ENCODE assay signal across 25 mouse cellular contexts in genomic region chr19:44400484-44401197, GRCm38 (mm10). TPM values are rescaled to one million over a fixed set of nuclear protein-coding genes. Genes with fewer than 3 reads are reported as not detected.
DNase-seq lines count a peak whose midpoint lies in the region; TF ChIP-seq lines count a peak whose summit lies in the region.
"Had no signal": no experiment of that assay in that cellular context is flagged by ENCODE, and none has a peak within 500 bp of the region (broad histone marks: within the 10 kb centered on the region; RNA-seq: fewer than 3 reads in every experiment).

No protein-coding gene starts in this region.

- H3K79me2 ChIP-seq in CH12.LX (replicated peaks; ENCODE audit: control insufficient read depth, extremely low read depth, insufficient read depth, poor library complexity, severe bottlenecking): peaks cover 28% of the 10 kb centered on the region
- no peaks in the 10 kb centered on the region for H3K79me2 ChIP-seq in MEL (ENCODE audit: control insufficient read depth, insufficient read depth, low read length, poor library complexity)

- H3K4me2 ChIP-seq in CH12.LX (ENCODE audit: insufficient read depth, low read depth, poor library complexity, severe bottlenecking): no peak overlapping the region
- H3K4me2 ChIP-seq: embryonic facial prominence, embryonic 12.5 days; heart, embryonic 15.5 days; liver, embryonic 11.5 days; lung, embryonic 15.5 days; midbrain, embryonic 12.5 days; neural tube, embryonic 13.5 days had no signal

- TF ChIP-seq CTCF in CH12.LX (conservative IDR thresholded peaks at IDR 0.05 in 1 of 2, IDR thresholded peaks at IDR 0.05 in 1 of 2; ENCODE audit: low read depth in 2 of 2, low read length in 2 of 2) (no peak), MEL (IDR thresholded peaks at IDR 0.05 in 2 of 3, conservative IDR thresholded peaks at IDR 0.05 in 1 of 3; ENCODE audit: control insufficient read depth in 1 of 3, insufficient read depth in 1 of 3, low read depth in 2 of 3, low read length in 3 of 3, poor library complexity in 1 of 3, severe bottlenecking in 1 of 3) (no peak)

- no peak for TF ChIP-seq RAD21 in CH12.LX (IDR thresholded peaks at IDR 0.05; ENCODE audit: low read depth, low read length)
- no peak for TF ChIP-seq RAD21 in MEL (IDR thresholded peaks at IDR 0.05; ENCODE audit: low read depth, low read length)

- no peaks in the 10 kb centered on the region for H3K27me3 ChIP-seq in CH12.LX (replicated peaks)
- no peaks in the 10 kb centered on the region; a peak in 1 of 4 replicates for H3K27me3 ChIP-seq in MEL (ENCODE audit: control insufficient read depth in 1 of 2, insufficient read depth in 2 of 2, low read length in 2 of 2)
- no peaks in the 10 kb centered on the region for H3K27me3 ChIP-seq in limb, embryonic 10.5 days (ENCODE audit: low read depth, poor library complexity, severe bottlenecking)
- H3K27me3 ChIP-seq: embryonic facial prominence, embryonic 12.5 days; midbrain, embryonic 12.5 days; neural tube, embryonic 13.5 days had no signal

- dilution Hi-C loops in CH12.LX (cut with MboI; ENCODE audit: extremely low pct_ligation_motif_present, extremely low pct_unique_long_range_greater_than_20kb, low sequenced_read_pairs): no loop called here

- TF ChIP-seq POLR2A in CH12.LX (IDR thresholded peaks at IDR 0.05; ENCODE audit: low read depth, low read length): no peak
- TF ChIP-seq POLR2A in MEL (IDR thresholded peaks at IDR 0.05; ENCODE audit: control insufficient read depth in 1 of 2, insufficient read depth in 1 of 2, low read depth in 1 of 2, low read length in 2 of 2, poor library complexity in 1 of 2): no peak

- H3K9me3 ChIP-seq in CH12.LX (replicated peaks; ENCODE audit: low read length) (no peaks in the 10 kb centered on the region), MEL (replicated peaks; ENCODE audit: insufficient read depth, low read length) (no peaks in the 10 kb centered on the region)
- no peaks in the 10 kb centered on the region for H3K9me3 ChIP-seq in limb, embryonic 10.5 days (replicated peaks)
- H3K9me3 ChIP-seq: embryonic facial prominence, embryonic 12.5 days; forebrain, embryonic 10.5 days; heart, embryonic 10.5 days; heart, embryonic 15.5 days; lung, embryonic 15.5 days; megakaryocyte, embryonic 14.5 days; midbrain, embryonic 12.5 days; neural tube, embryonic 13.5 days had no signal

- DNase-seq in CH12.LX (ENCODE audit: extremely low read depth): no peak
- DNase-seq in MEL (ENCODE audit: low read depth, low spot score): no peak
- peak; percentile 90 to 93 for DNase-seq in cerebellum, adult 18-20 months
- DNase-seq in cerebellum, postnatal 10 days: peak; percentile 81 to 82
- no peak for DNase-seq in layer of hippocampus, adult 9-10 months (ENCODE audit: low spot score)
- no peak for DNase-seq in limb, embryonic 10.5 days (ENCODE audit: low spot score)
- DNase-seq in adrenal gland, postnatal 36 days: no peak
- DNase-seq: adrenal gland, postnatal 10 days; B cell, adult 2 months; embryo, embryonic 11 days; gastrocnemius, postnatal 14 days; heart, adult 11 months; kidney, adult 2 months; layer of hippocampus, adult 9-11 months; thymus, postnatal 4 days had no signal

- H3K4me1 ChIP-seq in CH12.LX (ENCODE audit: control insufficient read depth in 1 of 2, insufficient read depth in 2 of 2) (peaks cover 8 to 90% of the 10 kb centered on the region in 2 experiments), MEL (ENCODE audit: control insufficient read depth in 1 of 2, insufficient read depth in 2 of 2, low read length in 2 of 2) (peaks cover 9 to 16% of the 10 kb centered on the region in 2 experiments)
- H3K4me1 ChIP-seq in limb, embryonic 10.5 days: peaks cover 4% of the 10 kb centered on the region; the same call in 1 of the 2 replicates
- H3K4me1 ChIP-seq: heart, embryonic 10.5 days; heart, embryonic 15.5 days; lung, embryonic 15.5 days; midbrain, embryonic 12.5 days had no signal

- 88% methylated on average over 8 of the region's 8 CpGs for WGBS in limb, embryonic 10.5 days

- H3K27ac ChIP-seq in CH12.LX (ENCODE audit: insufficient read depth, low read depth): 0 out of 2 replicates have a peak overlapping the region, but pooled peaks have one; percentile 29
- no peak overlapping the region for H3K27ac ChIP-seq in MEL (ENCODE audit: control insufficient read depth, low read depth, low read length)
- H3K27ac ChIP-seq in limb, embryonic 10.5 days: no peak overlapping the region
- H3K27ac ChIP-seq: embryonic facial prominence, embryonic 12.5 days; forebrain, embryonic 10.5 days; heart, embryonic 10.5 days; heart, embryonic 15.5 days; kidney, postnatal 0 days; lung, embryonic 15.5 days; midbrain, embryonic 12.5 days; neural tube, embryonic 13.5 days had no signal

- H3K36me3 ChIP-seq in CH12.LX (replicated peaks in 1 of 2; ENCODE audit: control insufficient read depth in 1 of 2, insufficient read depth in 1 of 2, low read length in 1 of 2) (peaks cover 86 to 97% of the 10 kb centered on the region in 2 experiments), MEL (ENCODE audit: control insufficient read depth in 1 of 2, insufficient read depth in 2 of 2, low read length in 2 of 2) (peaks cover 0 to 16% of the 10 kb centered on the region in 2 experiments; a peak in 2 of 4 replicates)
- H3K36me3 ChIP-seq in limb, embryonic 10.5 days: peaks cover 94% of the 10 kb centered on the region
- H3K36me3 ChIP-seq: heart, embryonic 15.5 days; lung, embryonic 15.5 days had no signal

- H3K4me3 ChIP-seq in CH12.LX (replicated peaks in 1 of 3; ENCODE audit: low read depth in 2 of 3, low read length in 2 of 3, poor library complexity in 1 of 3) (no peak overlapping the region), MEL (ENCODE audit: control insufficient read depth in 1 of 2, insufficient read depth in 1 of 2, low read depth in 2 of 2, low read length in 2 of 2) (no peak overlapping the region)
- H3K4me3 ChIP-seq in limb, embryonic 10.5 days: no peak overlapping the region
- H3K4me3 ChIP-seq: embryonic facial prominence, embryonic 12.5 days; forebrain, embryonic 10.5 days; heart, embryonic 10.5 days; heart, embryonic 15.5 days; lung, embryonic 15.5 days; megakaryocyte, embryonic 14.5 days; midbrain, embryonic 12.5 days; neural tube, embryonic 13.5 days had no signal

- in situ Hi-C loops in CH12.LX (cut with MboI; ENCODE audit: low pct_ligation_motif_present, low pct_unique_long_range_greater_than_20kb, low sequenced_read_pairs): no loop called here

- no peak overlapping the region for H3K9ac ChIP-seq in CH12.LX (ENCODE audit: insufficient read depth, low read depth)
- H3K9ac ChIP-seq in MEL (ENCODE audit: control insufficient read depth, low read depth, low read length, poor library complexity, severe bottlenecking): no peak overlapping the region
- H3K9ac ChIP-seq: embryonic facial prominence, embryonic 12.5 days; heart, embryonic 15.5 days; lung, embryonic 15.5 days; midbrain, embryonic 12.5 days; neural tube, embryonic 13.5 days had no signal

- TF ChIP-seq EP300 in CH12.LX (IDR thresholded peaks at IDR 0.05; ENCODE audit: low read length) (no peak), MEL (IDR thresholded peaks at IDR 0.05; ENCODE audit: low read depth in 1 of 2, low read length in 2 of 2) (0 out of 4 replicates have a peak, but pooled peaks of 1 of the 2 experiments have one; percentile 10)

TF ChIP-seq in CH12.LX, 34 proteins besides CTCF, POLR2A, EP300 and RAD21 (continues in another document):
- TF ChIP-seq ZKSCAN1 (IDR thresholded peaks at IDR 0.05; ENCODE audit: borderline replicate concordance, low read depth, low read length) (no peak), ZC3H11A (IDR thresholded peaks at IDR 0.05; ENCODE audit: low read depth, low read length) (no peak), MAZ (IDR thresholded peaks at IDR 0.05; ENCODE audit: low read depth, low read length) (no peak), CHD1 (IDR thresholded peaks at IDR 0.05; ENCODE audit: low read depth, low read length) (no peak), SMC3 (IDR thresholded peaks at IDR 0.05; ENCODE audit: low read depth, low read length) (no peak), ETS1 (conservative IDR thresholded peaks at IDR 0.05; ENCODE audit: low read depth, low read length) (no peak), HCFC1 (IDR thresholded peaks at IDR 0.05; ENCODE audit: low read depth, low read length) (no peak), MYC (IDR thresholded peaks at IDR 0.05; ENCODE audit: low read depth, low read length) (no peak), MXI1 (IDR thresholded peaks at IDR 0.05; ENCODE audit: low read depth, low read length) (no peak), USF1 (IDR thresholded peaks at IDR 0.05; ENCODE audit: low read depth, low read length) (no peak), MAFK (IDR thresholded peaks at IDR 0.05; ENCODE audit: insufficient replicate concordance, low read length) (no peak), TBP (conservative IDR thresholded peaks at IDR 0.05; ENCODE audit: low read depth, low read length) (no peak)

TF ChIP-seq in MEL, 35 proteins besides CTCF, POLR2A, EP300 and RAD21:
- TF ChIP-seq BHLHE40 (IDR thresholded peaks at IDR 0.05; ENCODE audit: borderline replicate concordance, low read depth, low read length): no peak
- 0 out of 2 replicates have a peak, but pooled peaks have one; percentile 3 for TF ChIP-seq GATA1 (IDR thresholded peaks at IDR 0.05; ENCODE audit: low read depth, low read length)
- 0 out of 2 replicates have a peak, but pooled peaks have one; percentile 17 for TF ChIP-seq TCF12 (IDR thresholded peaks at IDR 0.05; ENCODE audit: low read depth, low read length)
- TF ChIP-seq USF2 (IDR thresholded peaks at IDR 0.05; ENCODE audit: borderline replicate concordance in 1 of 2, insufficient read depth in 1 of 2, low read depth in 1 of 2, low read length in 2 of 2): no peak
- no peak for TF ChIP-seq MAZ (IDR thresholded peaks at IDR 0.05; ENCODE audit: low read depth, low read length)

RNA-seq across cellular contexts. Expression of gene Scd1, which starts 7.0 kb away (rescaled TPM):
- total RNA-seq in CH12.LX (2012; rRNA removed): 202 and 225 TPM in 2 replicates
- 240 and 314 TPM in 2 replicates for total RNA-seq in CH12.LX (2014; rRNA removed)
- polyA plus RNA-seq in CH12.LX (2012; ENCODE audit: insufficient read length, low read depth): 203 and 244 TPM in 2 replicates
- total RNA-seq in MEL (2012; rRNA removed): 100 and 147 TPM in 2 replicates
- polyA plus RNA-seq in MEL (2012; ENCODE audit: insufficient read depth in 1 of 2, insufficient read length in 2 of 2, low read depth in 1 of 2, low replicate concordance in 2 of 2, missing spikeins in 1 of 2): 100 to 1,000 TPM in 1 of 2 experiments, not detected in 1; 183 TPM
- polyA plus RNA-seq in limb, embryonic 10.5 days (2016; fragmentation: Nextera tagmentation; extraction: Ambion mirVana): 15.9 and 16.6 TPM in 2 replicates
- total RNA-seq in adrenal gland, postnatal 36 days (2021): 1,000 to 10,000 TPM; 2,304 to 4,221 TPM

Comparison
In these comparisons a context has a peak if more than half of its experiments do, and no peak if none do; other contexts are left out.
1. DNase-seq: peak in cerebellum, adult 18-20 months (2 of 2) and cerebellum, postnatal 10 days (2 of 2); none in CH12.LX (single experiment), MEL (single experiment), layer of hippocampus, adult 9-10 months (single experiment), limb, embryonic 10.5 days (single experiment) and adrenal gland, postnatal 36 days (0 of 2).
2. RNA of gene Scd1, which starts 7.0 kb away (total RNA-seq): 2,304 to 4,221 TPM in adrenal gland, postnatal 36 days; 202 to 314 TPM in CH12.LX and 100 to 147 TPM in MEL; every median in the first group is over 4 times any median in the second.
3. Of the 35 proteins assayed by ChIP-seq in both MEL and CH12.LX: peak only in MEL: TCF12; only in CH12.LX: none; in both: none; in neither: 33; mixed calls (peak in some experiments, not most) for 1.